Mouse (Mus musculus): Measurements from ENCODE around the gene Gpr89.

DNA sequence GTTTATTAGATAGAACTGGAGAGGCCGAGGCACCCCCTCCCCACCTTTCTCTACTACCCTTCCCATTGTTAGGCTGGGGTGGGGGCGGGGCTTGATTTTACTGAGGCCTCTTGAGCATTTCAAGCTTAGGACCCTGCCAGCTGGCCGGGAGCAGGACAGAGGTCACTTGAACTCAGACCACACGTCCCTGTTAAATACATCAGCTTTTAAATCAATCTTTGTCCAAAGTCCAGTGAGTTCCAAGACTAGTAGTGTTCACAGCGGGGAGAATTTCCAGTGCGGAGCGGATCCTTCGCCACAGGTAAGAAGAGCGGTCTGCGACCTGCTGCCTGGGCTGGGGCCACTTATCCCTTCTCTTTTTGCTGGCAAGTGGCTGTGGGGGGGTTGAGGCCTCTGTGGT lies 75.3 kb downstream of the Gpr89 start:
- TF ChIP-seq POLR2A (IDR thresholded peaks at IDR 0.05; ENCODE audit: low read depth, low read length) (no peak; the same call in 1 of the 2 replicates), CTCF (IDR thresholded peaks at IDR 0.05; ENCODE audit: extremely low read depth, insufficient read length, insufficient replicate concordance, low read depth, low read length) (no peak)
